Mouse (Mus musculus) myocyte (in vitro differentiated cells): ENCODE measurements at regions not wholly inside any gene's neighbourhood (a gene's known extent, or its start where the extent isn't known, plus 50 kb on each side); places are given as distances from the start of the nearest gene placed in this dataset.

Experiments used
- H3K27me3 ChIP-seq: one replicate; pipeline ENCODE4 v1.6.1; 2011; ENCODE audit not compliant: control insufficient read depth, insufficient read depth, insufficient read length
- H3K36me3 ChIP-seq: one replicate; pipeline ENCODE4 v1.6.1; 2011; ENCODE audit not compliant: control insufficient read depth, insufficient read depth
- H3K4me2 ChIP-seq: one replicate; pipeline ENCODE4 v1.6.1; 2011; ENCODE audit warnings: low read depth, control low read depth
- H3K4me3 ChIP-seq: one replicate; pipeline ENCODE4 v1.5.1; 2011; ENCODE audit warnings: mild to moderate bottlenecking, control low read depth, moderate library complexity
- H3K79me2 ChIP-seq: one replicate; pipeline ENCODE4 v1.6.1; 2011; ENCODE audit not compliant: control insufficient read depth, insufficient read depth
- H3ac ChIP-seq: one replicate; pipeline ENCODE4 v1.6.1; 2011; ENCODE audit not compliant: control insufficient read depth, insufficient read length
- CEBPB ChIP-seq: IDR thresholded peaks from 2 replicates; pipeline ENCODE4 v1.6.1; 2011; ENCODE audit warnings: mild to moderate bottlenecking, moderate library complexity; ENCODE audit not compliant: poor library complexity, insufficient read depth, severe bottlenecking
- E2F4 ChIP-seq: IDR thresholded peaks from one replicate; pipeline ENCODE4 v1.6.1; 2011; ENCODE audit warnings: mild to moderate bottlenecking, control low read depth, moderate library complexity; ENCODE audit not compliant: insufficient read depth
- MAX ChIP-seq: IDR thresholded peaks from one replicate; pipeline ENCODE4 v1.6.1; 2011; ENCODE audit warnings: low read depth, mild to moderate bottlenecking, control low read depth
- MYOD1 ChIP-seq, 3 experiments: IDR thresholded peaks; one replicate each; pipeline ENCODE4 v1.6.1; 2011; ENCODE audit warnings: control low read depth in 2 of 3, low read depth in 2 of 3, mild to moderate bottlenecking in 2 of 3, moderate library complexity in 1 of 3; ENCODE audit not compliant: insufficient read length in 2 of 3, control insufficient read depth in 1 of 3
- MYOG ChIP-seq, 3 experiments: IDR thresholded peaks; one replicate each; pipeline ENCODE4 v1.6.1; 2011; ENCODE audit warnings: control low read depth in 2 of 3, low read depth in 2 of 3, mild to moderate bottlenecking in 2 of 3; ENCODE audit not compliant: insufficient read length in 2 of 3, control insufficient read depth in 1 of 3, insufficient read depth in 1 of 3
- POLR2A ChIP-seq: IDR thresholded peaks from one replicate; pipeline ENCODE4 v1.6.1; 2011; ENCODE audit warnings: low read depth, mild to moderate bottlenecking, control low read depth, moderate library complexity; ENCODE audit not compliant: insufficient read length
- POLR2AphosphoS2 ChIP-seq: IDR thresholded peaks from one replicate; pipeline ENCODE4 v1.6.1; 2011; ENCODE audit warnings: low read depth, control low read depth; ENCODE audit not compliant: insufficient read length
- REST ChIP-seq: IDR thresholded peaks from one replicate; pipeline ENCODE4 v1.6.1; 2011; ENCODE audit warnings: mild to moderate bottlenecking, control low read depth, moderate library complexity; ENCODE audit not compliant: insufficient read depth, insufficient read length
- SRF ChIP-seq: IDR thresholded peaks from one replicate; pipeline ENCODE4 v1.6.1; 2011; ENCODE audit warnings: low read depth; ENCODE audit not compliant: control insufficient read depth, insufficient read length
- TCF12 ChIP-seq: IDR thresholded peaks from one replicate; pipeline ENCODE4 v1.6.1; 2011; ENCODE audit warnings: mild to moderate bottlenecking, control low read depth; ENCODE audit not compliant: poor library complexity, insufficient read depth, severe bottlenecking
- TCF3 ChIP-seq: IDR thresholded peaks from one replicate; pipeline ENCODE4 v1.6.1; 2011; ENCODE audit warnings: low read depth, control low read depth; ENCODE audit not compliant: insufficient read length
- USF1 ChIP-seq: IDR thresholded peaks from one replicate; pipeline ENCODE4 v1.6.1; 2011; ENCODE audit warnings: low read depth, mild to moderate bottlenecking, control low read depth, moderate library complexity

GRCm38 (mm10) chr17:15204524-15204923 is 163.2 kb upstream of the Gm3448 start:
- TF ChIP-seq MYOD1 (IDR thresholded peaks at IDR 0.05; ENCODE audit: control insufficient read depth in 1 of 3, insufficient read length in 2 of 3, low read depth in 2 of 3) (peak; percentile 86 to 94 (median 89)), MYOG (IDR thresholded peaks at IDR 0.05; ENCODE audit: control insufficient read depth in 1 of 3, insufficient read depth in 1 of 3, insufficient read length in 2 of 3, low read depth in 2 of 3) (peak; percentile 58 to 84 (median 81)), REST (no peak), TCF3 (peak; percentile 3), TCF12 (peak; percentile 46)
- Histone ChIP-seq H3K27me3 (no peaks in the 10 kb centered on the region), H3K36me3 (no peaks in the 10 kb centered on the region), H3K4me3 (no peak overlapping the region), H3K4me2 (no peak overlapping the region), H3ac (no peak overlapping the region), H3K79me2 (no peaks in the 10 kb centered on the region)

- no peak overlapping the region for H3K4me3 ChIP-seq
- no peaks in the 10 kb centered on the region for H3K27me3 ChIP-seq
- TF ChIP-seq POLR2A (no peak), USF1 (no peak), REST (no peak), SRF (no peak), TCF3 (no peak), E2F4 (no peak), MYOD1 (IDR thresholded peaks at IDR 0.05; ENCODE audit: control insufficient read depth in 1 of 3, insufficient read length in 2 of 3, low read depth in 2 of 3) (no peak), TCF12 (no peak), POLR2AphosphoS2 (no peak), MYOG (IDR thresholded peaks at IDR 0.05; ENCODE audit: control insufficient read depth in 1 of 3, insufficient read depth in 1 of 3, insufficient read length in 2 of 3, low read depth in 2 of 3) (no peak), MAX (no peak), CEBPB (no peak)
- H3K79me2 ChIP-seq, result no peaks in the 10 kb centered on the region
- no peaks in the 10 kb centered on the region for H3K36me3 ChIP-seq
- H3ac ChIP-seq, result no peak overlapping the region
- H3K4me2 ChIP-seq, result no peak overlapping the region
Measured at GRCm38 (mm10) chr17:15199235-15199634, 157.9 kb upstream of the Gm3448 start.

GRCm38 (mm10) chr17:15197361-15197760 is 156.0 kb upstream of the Gm3448 start:
- H3K4me2 ChIP-seq, result no peak overlapping the region
- no peaks in the 10 kb centered on the region for H3K36me3 ChIP-seq
- no peaks in the 10 kb centered on the region for H3K79me2 ChIP-seq
- no peak overlapping the region for H3ac ChIP-seq
- no peak for TF ChIP-seq REST
- TF ChIP-seq POLR2A, result no peak
- TF ChIP-seq SRF, result no peak
- TF ChIP-seq TCF3, result no peak
- no peak for TF ChIP-seq USF1
- no peak for TF ChIP-seq MAX
- no peak for TF ChIP-seq TCF12
- TF ChIP-seq E2F4, result no peak
- TF ChIP-seq POLR2AphosphoS2, result no peak
- TF ChIP-seq MYOG (IDR thresholded peaks at IDR 0.05; ENCODE audit: control insufficient read depth in 1 of 3, insufficient read depth in 1 of 3, insufficient read length in 2 of 3, low read depth in 2 of 3), result no peak
- no peak for TF ChIP-seq MYOD1 (IDR thresholded peaks at IDR 0.05; ENCODE audit: control insufficient read depth in 1 of 3, insufficient read length in 2 of 3, low read depth in 2 of 3)
- TF ChIP-seq CEBPB, result no peak
- H3K4me3 ChIP-seq, result no peak overlapping the region
- H3K27me3 ChIP-seq, result no peaks in the 10 kb centered on the region

GRCm38 (mm10) chr17:15195819-15196218 is 154.5 kb upstream of the Gm3448 start:
- Histone ChIP-seq H3K36me3 (no peaks in the 10 kb centered on the region), H3K27me3 (no peaks in the 10 kb centered on the region), H3K79me2 (no peaks in the 10 kb centered on the region), H3K4me3 (no peak overlapping the region), H3K4me2 (peak overlapping the region; percentile 54), H3ac (no peak overlapping the region)
- TF ChIP-seq USF1 (peak; percentile 56), TCF12 (peak; percentile 97), SRF (no peak), POLR2AphosphoS2 (no peak), REST (no peak), TCF3 (peak; percentile 89), MYOG (IDR thresholded peaks at IDR 0.05; ENCODE audit: control insufficient read depth in 1 of 3, insufficient read depth in 1 of 3, insufficient read length in 2 of 3, low read depth in 2 of 3) (peak; percentile 94 to 100 (median 99)), E2F4 (no peak), MYOD1 (IDR thresholded peaks at IDR 0.05; ENCODE audit: control insufficient read depth in 1 of 3, insufficient read length in 2 of 3, low read depth in 2 of 3) (peak; percentile 86 to 99 (median 91)), POLR2A (no peak), CEBPB (no peak), MAX (no peak)

- Histone ChIP-seq H3K4me2 (peak overlapping the region; percentile 48), H3K27me3 (no peaks in the 10 kb centered on the region), H3K4me3 (no peak overlapping the region), H3K79me2 (no peaks in the 10 kb centered on the region), H3K36me3 (no peaks in the 10 kb centered on the region), H3ac (no peak overlapping the region)
- TF ChIP-seq TCF3, result peak; percentile 91
- TF ChIP-seq MYOD1 (IDR thresholded peaks at IDR 0.05; ENCODE audit: control insufficient read depth in 1 of 3, insufficient read length in 2 of 3, low read depth in 2 of 3), result peak; percentile 65 to 92 (median 91)
- no peak for TF ChIP-seq CEBPB
- TF ChIP-seq MAX, result no peak
- peak; percentile 82 for TF ChIP-seq TCF12
- TF ChIP-seq REST, result no peak
- TF ChIP-seq SRF, result no peak
- no peak for TF ChIP-seq E2F4
- no peak for TF ChIP-seq POLR2AphosphoS2
- TF ChIP-seq POLR2A, result no peak
- peak; percentile 86 to 89 (median 89) for TF ChIP-seq MYOG (IDR thresholded peaks at IDR 0.05; ENCODE audit: control insufficient read depth in 1 of 3, insufficient read depth in 1 of 3, insufficient read length in 2 of 3, low read depth in 2 of 3)
- no peak for TF ChIP-seq USF1
Measured at GRCm38 (mm10) chr17:15194894-15195461, 153.6 kb upstream of the Gm3448 start.
